Mouse (Mus musculus) gastrocnemius, postnatal 4 days (tissue): ENCODE measurements around the gene Ppfibp1. TPM values are rescaled to one million over a fixed set of nuclear protein-coding genes. Genes with fewer than 3 reads are reported as not detected.

Experiments
- DNase-seq, 2 experiments: peaks; one replicate each; pipeline ENCODE4 v3.0.0; 2021 to 2022; ENCODE audit warnings: low spot score in 2 of 2, mixed read lengths in 2 of 2
- total RNA-seq, 2 experiments: library from RNA; stranded (reverse); gene quantifications; 2 replicates each; pipeline ENCODE4 v1.2.3; 2021

Gene Ppfibp1
- total RNA-seq, 2 experiments from 2014 or later, result 72.1 to 73.6 TPM

DNA sequence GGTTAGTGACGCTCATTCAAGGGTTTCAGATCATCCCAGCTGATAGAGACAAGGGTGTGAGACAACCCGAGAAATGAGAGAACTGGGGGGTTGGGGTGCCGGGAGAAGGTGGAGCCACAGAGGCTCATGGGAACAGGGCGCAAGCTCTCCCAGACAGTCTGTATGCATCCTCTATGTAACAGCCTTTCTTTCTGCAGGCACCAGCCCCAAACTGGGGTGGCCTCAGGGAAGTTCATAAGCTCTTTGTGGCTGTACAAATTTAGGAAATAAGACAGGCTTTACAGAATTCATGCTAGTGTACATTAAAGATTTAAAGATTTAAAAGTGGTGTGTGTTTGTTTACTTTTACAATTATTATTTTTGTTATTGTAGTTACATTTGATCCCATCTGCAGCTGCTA is 8.0 kb upstream of the Ppfibp1 start:
- DNase-seq, result no peak

- DNase-seq, result no peak
Observed at GRCm38 (mm10) chr6:146881896-146882770, 6.2 kb upstream of the Ppfibp1 start.

- DNase-seq, result no peak
Observed at GRCm38 (mm10) chr6:146883426-146883825, 4.9 kb upstream of the Ppfibp1 start.

DNA sequence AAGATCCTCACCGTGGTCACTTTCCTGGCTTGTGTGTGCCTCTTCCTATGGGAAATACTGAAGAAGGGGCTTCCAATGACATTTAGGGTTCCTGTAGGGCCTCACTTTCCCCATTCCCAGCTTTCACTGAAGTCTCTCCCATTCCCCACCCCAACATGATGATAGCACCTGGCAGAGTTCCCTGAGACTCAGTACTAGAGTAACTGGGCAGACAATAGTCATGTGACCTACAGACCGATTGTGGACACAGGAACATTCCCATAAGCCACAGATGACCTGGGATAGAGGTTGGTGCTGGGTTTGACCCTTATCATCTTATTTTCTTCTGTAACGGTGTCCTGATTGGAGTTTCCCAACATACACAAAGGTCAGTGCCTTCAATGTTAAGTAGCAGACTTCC is 4.1 kb upstream of the Ppfibp1 start:
- no peak for DNase-seq

- no peak for DNase-seq
Observed at GRCm38 (mm10) chr6:146884851-146885250, 3.4 kb upstream of the Ppfibp1 start.

- no peak for DNase-seq
Observed at GRCm38 (mm10) chr6:146888660-146889490, 588 bp downstream of the Ppfibp1 start.

- no peak for DNase-seq
Observed at GRCm38 (mm10) chr6:146890215-146890614, 1.9 kb downstream of the Ppfibp1 start.

- no peak for DNase-seq
Observed at GRCm38 (mm10) chr6:146890633-146891032, 2.3 kb downstream of the Ppfibp1 start.

DNA sequence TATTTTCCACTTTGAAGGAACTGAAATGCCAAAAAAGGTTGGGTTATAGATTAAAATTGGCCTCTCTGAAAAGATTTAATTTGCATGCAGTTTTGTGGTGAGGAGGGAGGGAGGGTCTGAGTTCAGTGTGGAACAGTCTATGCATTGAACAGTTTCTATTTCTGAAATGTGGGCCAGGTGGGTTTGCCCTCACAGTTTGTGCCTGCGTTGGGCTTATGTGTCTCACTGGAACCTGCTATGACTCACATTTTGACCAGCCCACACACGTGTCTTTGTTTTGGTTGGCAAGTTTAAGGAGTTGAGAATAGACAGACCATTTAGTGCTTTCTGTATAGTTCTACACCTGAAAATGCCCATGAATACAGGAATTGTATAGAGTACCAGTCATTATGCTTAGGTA is 5.6 kb downstream of the Ppfibp1 start:
- no peak for DNase-seq

- DNase-seq, result no peak
Observed at GRCm38 (mm10) chr6:146898709-146899108, 10.4 kb downstream of the Ppfibp1 start.

DNA sequence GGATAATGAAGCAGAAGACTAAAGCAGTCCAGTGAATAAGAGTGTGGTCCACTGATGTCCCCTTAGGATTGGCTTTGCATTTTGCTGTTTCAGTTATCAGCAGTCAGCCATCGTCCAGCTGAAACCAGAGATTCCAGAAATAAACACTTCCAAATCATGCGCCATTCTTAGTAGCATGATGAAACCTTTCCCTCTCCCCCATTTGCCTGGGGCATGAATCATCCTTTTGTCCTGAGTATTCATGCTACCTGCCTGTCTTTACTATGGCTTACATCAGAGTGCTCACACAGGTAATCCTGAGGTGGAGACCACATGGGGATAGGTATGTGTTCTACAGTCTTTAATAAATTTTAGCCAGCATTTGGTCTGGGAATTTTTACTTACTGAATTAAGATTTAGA is 11.4 kb downstream of the Ppfibp1 start:
- DNase-seq, result no peak

GRCm38 (mm10) chr6:146901929-146902328 is 13.6 kb downstream of the Ppfibp1 start:
- DNase-seq, result no peak

- DNase-seq, result no peak
Observed at GRCm38 (mm10) chr6:146903632-146904031, 15.3 kb downstream of the Ppfibp1 start.

- no peak for DNase-seq
Observed at GRCm38 (mm10) chr6:146904707-146905106, 16.4 kb downstream of the Ppfibp1 start.

- DNase-seq, result no peak
Observed at GRCm38 (mm10) chr6:146906000-146906786, 17.9 kb downstream of the Ppfibp1 start.

DNA sequence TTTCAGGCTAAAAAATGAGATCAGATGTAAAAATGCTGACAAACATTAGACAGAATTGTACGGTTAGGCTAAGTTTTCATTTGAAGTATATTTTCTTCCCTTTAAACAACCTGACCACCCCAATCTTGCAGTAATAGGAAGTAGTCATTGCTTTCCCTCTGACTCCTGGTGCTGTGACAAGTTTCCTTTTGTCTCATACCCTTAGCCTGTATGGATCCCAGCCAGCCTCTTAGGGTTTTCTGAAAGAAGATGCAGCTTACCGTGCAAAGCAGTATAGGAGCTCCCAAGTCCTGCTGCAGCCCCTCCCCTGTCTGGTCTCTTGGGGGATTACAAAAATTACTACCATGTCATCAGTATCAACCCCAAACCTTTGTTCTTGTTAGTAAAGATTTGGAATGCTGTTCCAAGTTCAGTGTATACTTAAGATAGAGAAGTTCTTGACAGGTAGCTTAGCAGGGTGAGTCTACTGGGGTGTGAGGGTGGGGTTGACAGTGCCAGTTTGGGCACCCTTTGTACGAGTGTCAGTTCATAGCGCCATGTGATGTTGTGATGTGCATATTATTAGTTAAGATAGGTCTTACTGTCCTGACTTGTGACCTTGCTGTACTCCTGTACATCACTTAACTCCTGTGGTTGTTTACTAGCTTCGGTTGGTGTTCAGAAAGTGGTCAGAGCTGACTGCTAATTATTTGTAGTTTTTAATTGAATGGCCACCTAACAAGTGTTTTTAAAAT is 18.9 kb downstream of the Ppfibp1 start:
- DNase-seq, result no peak

- no peak for DNase-seq
Observed at GRCm38 (mm10) chr6:146907795-146908190, 19.5 kb downstream of the Ppfibp1 start.

DNA sequence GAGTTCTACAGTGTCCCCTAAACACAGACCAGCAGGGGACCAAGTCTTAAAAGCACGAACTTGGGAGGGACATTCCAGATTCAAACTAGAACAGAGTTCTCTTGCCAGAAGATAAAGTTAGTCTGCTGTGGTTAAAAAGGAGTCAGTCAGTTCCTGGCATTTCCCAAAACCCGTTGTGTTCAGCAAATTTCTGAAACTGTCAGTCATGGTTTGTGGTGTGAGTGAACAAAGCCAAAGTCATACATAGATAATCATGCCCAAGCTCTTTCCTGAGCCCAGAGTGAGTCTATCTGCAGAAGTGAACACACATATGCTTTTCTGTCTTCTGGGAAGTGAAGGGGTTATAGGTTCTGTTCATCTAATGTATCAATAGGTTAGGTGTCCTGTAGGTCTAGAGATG is 20.5 kb downstream of the Ppfibp1 start:
- no peak for DNase-seq

DNA sequence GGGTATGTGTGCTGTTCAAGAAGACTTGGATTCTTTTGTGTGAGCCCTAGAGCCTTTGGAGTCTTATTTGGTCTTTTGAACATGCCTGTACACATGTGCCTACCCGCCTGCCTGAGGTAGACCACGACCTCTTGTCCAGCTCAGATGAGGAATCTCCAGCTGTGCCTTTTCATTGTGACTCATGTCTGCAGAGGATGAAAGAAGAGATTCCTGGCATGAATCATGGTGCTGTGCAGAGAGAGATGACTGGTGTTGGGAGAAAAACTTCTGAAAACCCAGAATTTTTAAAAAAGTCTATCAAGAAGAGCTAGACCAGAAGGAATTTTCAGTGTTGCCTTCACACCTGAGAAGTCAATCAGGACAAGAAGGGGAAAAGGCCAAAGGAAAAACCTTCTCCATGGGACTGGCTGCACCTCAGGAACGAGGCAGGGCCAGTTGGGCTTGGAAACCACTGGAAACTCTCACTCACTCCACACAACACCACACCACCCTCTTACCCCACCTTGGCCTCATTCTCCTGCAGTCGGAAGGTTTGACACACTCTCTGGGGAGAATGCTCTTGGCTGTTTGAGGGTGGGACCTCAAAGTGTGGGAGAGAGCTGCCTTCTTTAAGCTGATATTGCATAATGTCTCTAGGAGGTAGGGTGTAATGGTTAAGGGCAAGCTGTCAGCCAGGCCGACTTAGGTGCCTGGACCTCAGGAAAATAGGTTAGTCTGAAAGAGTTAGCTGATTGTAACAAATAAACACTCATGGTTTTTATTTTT is 21.6 kb downstream of the Ppfibp1 start:
- DNase-seq, result no peak

- no peak for DNase-seq
Observed at GRCm38 (mm10) chr6:146910801-146911200, 22.5 kb downstream of the Ppfibp1 start.
